Mouse (Mus musculus) erythroblast, embryonic 14.5 days (primary cell): ENCODE measurements around the gene Adgrf5.
"Not testable (repeated sequence)": the region's sequence is repeated elsewhere in the genome, so short reads cannot be mapped to it uniquely, and the experiment has no call there.

ENCODE experiments used
- GATA1 ChIP-seq: IDR thresholded peaks from 2 replicates; pipeline ENCODE4 v1.6.1; 2012; ENCODE audit warnings: low read length, inconsistent platforms, mixed read lengths
- TAL1 ChIP-seq: IDR thresholded peaks from 3 replicates; pipeline ENCODE4 v1.6.1; 2012; ENCODE audit warnings: low read length, inconsistent platforms, mixed read lengths

- TF ChIP-seq TAL1, GATA1: not testable (repeated sequence)
These were observed 13.8 kb upstream of the Adgrf5 start for GRCm38 (mm10) chr17:43346499-43346898.
